Mouse (Mus musculus) thymus, adult 2 months (tissue): ENCODE results near the gene Ankrd34a.

Experiments
- CTCF ChIP-seq: fragments of 200-500 bp; IDR thresholded peaks from 2 replicates; pipeline ENCODE4 v1.5.1; 2012; ENCODE audit warnings: mild to moderate bottlenecking, control low read depth, low read length, moderate library complexity, borderline replicate concordance; ENCODE audit not compliant: control insufficient read depth, poor library complexity, insufficient read depth; ENCODE audit errors: extremely low read depth
- POLR2A ChIP-seq: fragments of 200-500 bp; IDR thresholded peaks from 2 replicates; pipeline ENCODE4 v1.6.1; 2012; ENCODE audit warnings: mild to moderate bottlenecking, low read length, control low read depth, moderate library complexity; ENCODE audit not compliant: control insufficient read depth, poor library complexity, insufficient read depth; ENCODE audit errors: extremely low read depth

DNA sequence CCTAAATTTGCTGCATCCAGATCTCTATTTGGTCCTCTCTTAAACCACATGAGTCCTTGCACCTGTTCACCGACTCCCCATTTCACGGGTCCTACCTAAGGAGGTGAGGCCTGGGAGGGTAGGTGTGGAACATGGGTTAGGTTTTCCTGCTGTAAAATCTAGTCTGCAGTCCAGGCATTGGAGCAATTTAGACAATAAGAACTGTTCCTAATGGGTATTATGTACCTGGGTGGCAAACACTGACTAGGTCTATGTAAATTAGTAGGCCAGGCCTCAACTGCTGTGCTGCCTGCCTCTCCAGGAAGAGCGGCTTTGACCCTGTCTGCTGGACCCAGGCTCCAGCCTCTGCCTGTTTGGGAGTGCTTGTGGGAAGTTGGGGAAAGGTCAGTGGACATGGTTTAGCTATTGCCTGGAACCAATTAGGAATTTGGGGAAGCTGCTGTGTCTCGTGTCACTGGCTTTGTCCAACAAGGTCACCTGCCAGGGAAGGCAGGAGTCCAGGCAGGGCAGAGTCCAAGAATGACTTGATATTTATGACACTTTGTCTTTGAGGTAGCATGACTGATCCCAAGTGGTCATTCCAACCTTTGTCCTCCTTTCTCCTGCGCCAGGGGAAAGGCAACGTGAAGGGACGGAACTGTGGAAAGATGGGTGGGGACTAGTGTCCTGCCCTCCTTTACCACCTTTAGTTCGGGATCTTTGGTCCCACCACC is 21.0 kb upstream of the Ankrd34a start:
- TF ChIP-seq CTCF, result no peak
- TF ChIP-seq POLR2A, result no peak
